Mouse (Mus musculus) layer of hippocampus, adult 18-20 months (tissue): Measurements from ENCODE around the gene Crtc3. TPM values are rescaled to one million over a fixed set of nuclear protein-coding genes. Genes with fewer than 3 reads are reported as not detected.

Experiments used
- DNase-seq, 2 experiments: peaks; one replicate each; pipeline ENCODE4 v3.0.0; 2022; ENCODE audit warnings: low spot score in 2 of 2
- total RNA-seq, 2 experiments: library from RNA; stranded (reverse); gene quantifications; 2 replicates each; pipeline ENCODE4 v1.2.3; 2021

Gene Crtc3
- total RNA-seq, 2 experiments from 2014 or later: 20.2 to 20.8 TPM

DNA sequence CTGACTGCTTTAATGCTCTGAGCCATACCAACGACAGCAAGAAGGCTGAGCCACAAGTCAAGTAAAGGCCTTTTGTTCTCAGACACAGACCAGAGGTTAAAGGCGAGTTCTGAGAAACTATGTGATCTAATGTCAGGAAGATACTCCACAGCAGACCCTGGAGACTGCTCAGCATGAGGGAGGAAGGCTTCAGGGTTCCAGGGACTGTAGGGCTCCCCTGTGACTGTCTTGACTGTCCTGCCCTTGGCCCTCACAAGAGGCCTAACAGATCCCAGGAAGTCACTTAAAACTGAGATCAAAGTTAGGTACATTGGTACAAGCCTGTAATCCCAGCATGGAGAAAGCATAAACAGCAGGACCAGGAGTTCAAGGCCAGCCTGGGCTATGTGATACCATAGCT, 81.2 kb downstream of the Crtc3 start:
- DNase-seq: no peak

DNA sequence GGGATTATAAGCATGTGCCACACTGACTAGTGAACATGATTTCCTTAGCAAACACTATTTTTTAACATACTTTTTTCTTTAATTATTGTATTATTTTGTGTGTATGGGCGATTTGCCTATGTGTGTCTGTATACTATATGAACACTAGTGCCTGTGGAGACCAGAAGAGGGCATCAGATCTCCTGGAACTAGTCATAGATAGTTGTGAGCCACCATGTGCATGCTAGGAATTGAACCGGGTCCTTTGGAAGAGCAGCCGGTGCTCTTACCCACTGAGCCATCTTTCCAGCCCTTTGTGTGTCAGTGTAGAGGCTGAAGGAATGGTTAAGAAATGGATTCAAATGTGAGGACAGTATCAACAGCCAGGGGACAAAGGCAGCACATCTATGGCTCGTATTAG, 82.2 kb downstream of the Crtc3 start:
- no peak for DNase-seq

- DNase-seq: no peak
Observed at GRCm38 (mm10) chr7:80605557-80605930, 83.1 kb downstream of the Crtc3 start.

DNA sequence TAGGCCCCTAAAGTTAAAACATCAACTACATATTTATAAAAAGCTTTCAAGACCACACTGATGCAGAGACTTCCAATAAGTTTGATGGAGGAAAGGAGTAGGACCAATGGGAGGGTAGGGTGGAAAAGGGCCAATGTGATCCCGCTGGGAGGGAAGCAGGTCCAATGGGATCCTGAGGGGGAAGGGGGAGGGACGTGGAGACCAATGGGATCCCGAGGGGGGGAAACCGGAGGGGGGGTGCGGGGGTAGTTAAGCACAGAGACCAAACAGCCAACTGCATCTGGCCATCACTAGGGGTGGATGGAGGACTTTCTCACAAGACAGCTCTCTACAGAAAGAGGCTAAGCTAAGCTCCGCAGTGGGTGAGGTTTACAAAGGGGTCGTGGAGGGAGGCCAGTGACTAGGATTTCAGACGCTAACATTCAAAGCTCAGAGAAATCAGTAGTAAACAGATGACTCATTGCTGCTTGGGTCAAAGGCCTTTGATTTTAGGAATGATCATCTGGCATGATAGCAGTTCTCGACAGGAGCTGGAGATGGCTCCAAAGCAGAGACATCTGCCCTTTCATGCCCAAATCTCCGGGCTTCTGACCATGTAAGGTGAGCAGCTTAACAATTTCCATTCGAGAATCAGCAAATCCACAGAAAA, 83.6 kb downstream of the Crtc3 start:
- DNase-seq: no peak

DNA sequence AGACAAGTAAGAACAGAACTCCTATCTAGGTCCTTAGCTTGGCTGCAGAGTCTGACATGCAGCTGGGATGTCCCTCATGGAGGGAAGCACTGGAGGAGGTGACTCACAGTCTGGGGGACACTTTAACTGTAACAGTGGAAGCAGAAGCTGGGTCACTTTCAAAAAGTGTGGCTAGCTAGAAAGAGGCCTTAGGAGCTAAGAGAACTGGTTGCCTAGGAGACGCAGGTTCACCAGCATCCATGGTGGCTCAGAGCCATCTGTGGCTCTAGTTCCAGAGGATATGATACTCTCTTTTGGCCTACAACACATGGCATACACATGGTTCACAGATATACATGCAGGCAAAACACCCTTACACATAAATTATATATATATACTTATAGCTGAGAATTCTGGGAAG, 86.1 kb downstream of the Crtc3 start:
- no peak for DNase-seq

DNA sequence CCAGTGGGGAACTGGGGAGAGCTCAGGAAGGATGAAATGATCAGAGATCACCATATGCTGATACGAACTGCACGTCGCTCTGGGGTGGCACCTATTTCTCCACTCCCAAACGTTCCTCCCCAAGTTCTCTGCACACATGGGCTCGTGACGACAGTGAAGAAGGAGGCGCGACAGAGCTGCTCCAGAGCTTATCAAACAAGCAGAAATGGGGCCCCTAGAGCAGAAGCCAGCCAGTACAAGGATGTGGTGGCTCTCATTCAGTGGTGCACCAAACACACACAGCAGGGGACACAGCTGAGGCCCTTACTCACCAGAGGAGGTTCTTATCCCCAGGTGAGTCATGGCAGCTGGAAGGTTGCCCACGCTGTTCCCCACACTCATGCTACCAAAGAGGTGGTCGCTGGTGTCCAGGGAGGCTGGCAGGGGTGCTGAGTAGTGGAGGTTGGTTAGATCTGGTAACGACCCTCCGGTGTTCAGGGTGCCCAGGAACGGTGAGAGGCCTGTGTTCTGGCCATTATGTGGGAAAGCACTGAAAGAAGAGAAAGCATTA, 90.2 kb downstream of the Crtc3 start:
- no peak for DNase-seq

DNA sequence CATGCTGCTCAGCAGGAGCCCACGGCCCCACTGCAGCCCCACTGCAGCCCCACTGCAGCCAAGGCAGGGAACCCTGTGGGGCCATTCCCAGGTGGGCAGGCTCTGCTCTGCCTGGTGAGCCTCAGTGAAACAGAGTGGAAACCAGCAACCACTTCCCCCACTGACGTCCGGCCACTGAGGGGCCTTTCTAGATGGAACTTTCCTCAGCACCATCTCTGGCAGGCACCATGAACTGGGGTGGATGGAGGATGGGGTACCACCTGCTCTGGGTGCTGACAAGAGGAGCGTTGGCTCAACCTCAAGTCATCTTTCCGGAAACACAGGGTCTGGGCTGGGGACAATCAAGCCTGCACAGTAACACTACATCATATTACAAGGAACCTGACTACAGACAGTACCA, 90.8 kb downstream of the Crtc3 start:
- DNase-seq: no peak

DNA sequence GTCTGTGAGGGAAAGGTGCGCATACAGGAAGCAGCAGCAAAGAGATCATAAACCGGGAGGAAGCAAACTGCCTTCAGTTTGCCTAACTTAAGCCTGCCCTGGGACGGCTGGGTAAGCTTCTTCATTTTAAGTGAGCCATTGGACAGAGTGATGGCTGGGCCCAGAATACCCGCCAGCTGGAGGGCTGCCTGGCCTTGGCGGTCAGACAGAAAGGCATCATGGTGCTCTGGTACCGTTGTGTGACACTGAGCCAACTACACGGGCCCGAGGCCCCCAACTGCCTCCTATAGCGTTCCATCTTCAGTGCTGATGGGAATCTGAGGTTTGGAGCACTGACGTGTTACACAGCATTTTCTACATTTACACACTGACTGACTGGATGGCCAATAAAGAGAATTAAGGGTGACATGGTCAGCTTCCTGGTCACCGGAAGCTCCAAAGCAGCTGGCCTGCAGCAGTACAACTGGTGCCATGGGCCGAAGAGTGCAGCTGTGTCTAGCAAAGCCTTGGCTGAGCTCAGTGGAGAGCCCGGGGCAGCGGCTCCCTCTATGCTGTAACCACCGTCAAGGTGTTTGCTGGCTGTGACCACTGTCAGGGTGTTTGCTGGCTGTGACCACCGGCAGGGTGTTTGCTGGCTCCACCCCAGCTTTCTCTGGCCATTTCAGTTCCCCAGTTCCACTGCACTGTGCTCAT, 99.5 kb downstream of the Crtc3 start:
- no peak for DNase-seq

GRCm38 (mm10) chr7:80587684-80588083, 101.0 kb downstream of the Crtc3 start:
- no peak for DNase-seq

DNA sequence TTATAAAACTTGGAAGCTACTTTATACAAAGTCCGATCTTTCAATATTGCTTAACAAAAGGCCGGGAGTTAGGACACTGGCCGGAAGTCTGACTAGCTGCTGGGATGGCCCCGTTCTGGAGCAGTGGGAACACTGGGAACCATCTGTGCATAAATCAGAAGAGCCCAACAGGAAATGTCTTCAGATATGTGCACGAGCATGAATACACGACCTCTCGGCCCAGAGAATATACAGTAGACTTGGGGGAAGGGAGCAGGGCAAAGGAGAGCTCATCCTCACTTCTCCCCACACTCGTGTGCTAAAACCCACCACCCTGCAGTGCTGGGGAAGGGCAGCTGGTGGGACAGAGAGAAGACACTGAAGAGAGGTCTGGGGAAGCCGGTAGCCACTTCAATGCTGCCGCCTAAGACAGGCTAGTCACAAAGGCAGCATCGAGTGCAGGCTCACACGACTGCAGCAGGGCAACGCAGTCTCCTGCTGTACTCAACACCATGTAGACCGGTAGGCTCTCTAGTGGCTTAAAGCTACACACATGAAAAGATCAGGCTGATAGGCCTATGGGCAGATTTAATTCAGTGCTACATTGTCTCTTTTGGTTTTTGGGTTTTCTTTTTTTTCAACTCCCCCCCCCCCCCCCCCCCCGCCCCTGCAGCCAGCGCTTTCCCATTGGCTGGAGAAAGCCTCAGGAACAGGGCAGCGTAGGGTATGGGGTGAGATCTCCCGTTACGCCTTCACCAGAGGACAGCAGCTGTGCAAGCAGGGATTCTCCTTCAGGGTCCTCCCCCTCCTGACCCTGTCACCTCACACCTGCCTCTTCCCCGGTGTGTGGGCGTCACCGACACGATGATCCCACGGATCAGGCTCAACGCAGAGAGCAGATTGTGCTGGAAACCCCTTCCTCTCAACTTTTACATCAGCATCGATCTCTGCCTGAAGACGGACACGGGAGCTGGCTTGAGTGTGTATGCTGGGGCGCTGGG, 101.7 kb downstream of the Crtc3 start:
- no peak for DNase-seq

DNA sequence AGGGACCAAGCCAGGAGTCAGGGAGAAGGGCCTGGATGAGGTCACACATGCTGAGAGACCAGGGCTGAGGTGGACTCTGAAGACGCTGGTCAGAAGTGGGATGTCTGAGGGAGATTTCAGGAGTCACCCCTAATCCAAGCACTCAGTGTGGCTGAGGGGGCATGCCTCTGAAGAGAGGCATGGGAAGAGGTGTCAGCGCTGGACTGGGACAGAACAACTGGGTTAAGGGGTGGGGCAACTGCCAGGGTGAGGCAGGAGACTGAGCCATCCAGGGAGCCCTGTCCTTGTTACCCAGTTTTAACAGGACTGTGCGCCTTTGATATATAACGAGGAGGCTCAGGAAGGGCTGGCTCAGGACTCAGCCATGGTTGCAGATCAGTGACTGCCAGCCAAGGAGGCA, 102.5 kb downstream of the Crtc3 start:
- DNase-seq: no peak

- no peak for DNase-seq
Observed at GRCm38 (mm10) chr7:80585380-80585779, 103.3 kb downstream of the Crtc3 start.

- peak in 1 of 2 experiments; percentile 68 for DNase-seq
Observed at GRCm38 (mm10) chr7:80583981-80584380, 104.7 kb downstream of the Crtc3 start.

DNA sequence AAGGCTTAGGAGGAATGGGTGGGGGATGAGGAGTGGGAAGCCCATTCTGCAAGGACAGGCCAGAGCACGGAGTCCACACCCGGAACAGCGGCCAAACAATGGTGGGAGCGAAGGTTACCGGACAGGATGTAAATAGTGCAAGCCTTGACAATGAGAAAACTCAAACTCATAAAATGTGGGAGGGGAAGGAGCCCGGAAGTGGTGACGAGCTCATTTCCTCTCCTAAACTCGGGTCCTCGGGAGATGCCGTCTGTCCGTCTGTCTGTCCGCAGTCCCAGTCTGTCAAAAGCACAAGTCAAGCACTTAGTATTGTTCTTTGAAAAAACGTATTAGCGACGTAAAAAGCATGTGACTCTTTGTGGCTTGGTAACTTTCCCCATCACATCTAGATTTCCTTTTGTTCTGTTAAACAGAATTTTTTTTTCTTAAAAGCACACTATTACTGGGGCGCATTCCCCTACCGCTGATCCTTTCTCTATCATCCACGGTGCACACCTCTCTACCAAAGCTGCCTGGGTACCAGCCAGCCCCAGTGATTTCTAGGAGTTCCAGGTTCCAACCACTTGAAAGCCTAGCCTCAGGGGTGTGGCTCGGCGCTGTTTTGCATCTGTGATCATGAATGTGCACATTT, 105.7 kb downstream of the Crtc3 start:
- DNase-seq: no peak

DNA sequence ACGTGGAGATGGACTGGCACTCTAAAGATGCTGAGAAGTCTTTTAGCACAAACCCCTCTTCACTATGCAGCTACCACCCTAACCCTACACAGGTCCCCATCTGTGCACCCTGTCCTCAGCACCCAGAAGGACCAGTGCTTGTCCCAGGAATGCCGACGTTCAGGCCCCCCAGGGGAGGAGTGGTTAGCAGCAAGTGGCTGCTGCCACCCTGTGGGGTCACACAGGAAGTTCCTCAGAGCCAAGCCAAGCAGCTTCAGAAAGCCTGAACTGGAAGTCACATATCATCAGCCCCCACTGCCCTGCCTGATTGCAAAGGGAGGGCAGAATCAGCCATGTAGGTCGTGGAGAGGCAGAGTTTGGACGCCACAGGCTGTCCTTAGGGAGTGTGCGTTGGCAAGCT, 108.3 kb downstream of the Crtc3 start:
- peak in 1 of 2 experiments; percentile 53 for DNase-seq

DNA sequence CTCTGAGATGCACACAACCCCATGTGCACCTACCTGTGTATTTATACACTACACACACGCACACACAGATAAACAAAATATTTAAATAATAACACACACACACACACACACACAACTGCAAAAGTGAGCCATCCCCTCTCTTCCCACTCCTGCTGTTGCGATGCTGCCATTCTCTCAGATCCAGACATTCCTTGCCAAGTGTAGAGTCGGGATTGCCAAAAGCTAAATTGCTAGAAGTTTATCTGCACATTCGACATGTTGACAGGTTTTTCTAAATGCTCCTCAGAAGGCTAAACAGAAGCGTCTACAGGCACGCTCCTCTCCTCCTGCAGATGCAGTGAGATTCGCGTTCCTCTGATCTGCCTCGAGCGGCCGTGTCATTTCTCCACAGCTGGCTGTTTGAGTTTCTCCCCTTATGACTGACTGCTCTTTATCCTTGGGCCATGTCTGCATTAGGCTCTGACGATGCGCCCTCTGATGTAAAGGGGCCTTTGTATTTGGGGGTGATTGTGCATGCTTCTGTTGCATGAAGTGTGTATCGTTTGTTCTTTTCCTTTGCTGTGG, 111.2 kb downstream of the Crtc3 start:
- no peak for DNase-seq

GRCm38 (mm10) chr7:80576626-80577025, 112.1 kb downstream of the Crtc3 start:
- no peak for DNase-seq

GRCm38 (mm10) chr7:80575750-80576149, 112.9 kb downstream of the Crtc3 start:
- no peak for DNase-seq

- DNase-seq: no peak
Observed at GRCm38 (mm10) chr7:80573076-80573475, 115.6 kb downstream of the Crtc3 start.

GRCm38 (mm10) chr7:80567982-80568381, 120.7 kb downstream of the Crtc3 start:
- no peak for DNase-seq

DNA sequence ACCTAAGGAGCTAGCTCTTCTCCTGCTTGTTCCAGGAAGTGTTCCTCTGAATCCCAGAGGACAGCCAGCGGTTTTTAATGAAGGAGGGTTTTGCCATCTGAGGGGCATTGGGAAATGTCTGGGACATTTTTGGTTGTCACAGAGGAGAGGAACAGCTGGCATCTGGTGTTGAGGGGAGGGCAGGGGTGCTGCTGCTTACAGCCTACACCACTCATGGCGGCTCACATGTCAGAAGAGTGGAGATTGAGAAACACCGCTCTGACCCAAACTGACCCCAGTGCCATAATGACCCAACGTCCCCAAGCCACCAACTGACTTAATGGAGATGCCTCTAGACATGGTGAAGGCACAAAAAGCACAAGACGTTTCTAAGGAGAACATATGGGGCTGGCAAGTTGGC, 126.7 kb downstream of the Crtc3 start:
- DNase-seq: no peak
